Mouse (Mus musculus): ENCODE measurements around the gene Rccd1. TPM values are rescaled to one million over a fixed set of nuclear protein-coding genes. Genes with fewer than 3 reads are reported as not detected.

Rccd1 gene
- polyA plus RNA-seq (2012; rRNA removed) (4.4 and 6.6 TPM in 2 replicates), polyA plus RNA-seq (2014; fragmentation: Nextera tagmentation; extraction: Ambion mirVana) (1.6 and 2.8 TPM in 2 replicates)

DNA sequence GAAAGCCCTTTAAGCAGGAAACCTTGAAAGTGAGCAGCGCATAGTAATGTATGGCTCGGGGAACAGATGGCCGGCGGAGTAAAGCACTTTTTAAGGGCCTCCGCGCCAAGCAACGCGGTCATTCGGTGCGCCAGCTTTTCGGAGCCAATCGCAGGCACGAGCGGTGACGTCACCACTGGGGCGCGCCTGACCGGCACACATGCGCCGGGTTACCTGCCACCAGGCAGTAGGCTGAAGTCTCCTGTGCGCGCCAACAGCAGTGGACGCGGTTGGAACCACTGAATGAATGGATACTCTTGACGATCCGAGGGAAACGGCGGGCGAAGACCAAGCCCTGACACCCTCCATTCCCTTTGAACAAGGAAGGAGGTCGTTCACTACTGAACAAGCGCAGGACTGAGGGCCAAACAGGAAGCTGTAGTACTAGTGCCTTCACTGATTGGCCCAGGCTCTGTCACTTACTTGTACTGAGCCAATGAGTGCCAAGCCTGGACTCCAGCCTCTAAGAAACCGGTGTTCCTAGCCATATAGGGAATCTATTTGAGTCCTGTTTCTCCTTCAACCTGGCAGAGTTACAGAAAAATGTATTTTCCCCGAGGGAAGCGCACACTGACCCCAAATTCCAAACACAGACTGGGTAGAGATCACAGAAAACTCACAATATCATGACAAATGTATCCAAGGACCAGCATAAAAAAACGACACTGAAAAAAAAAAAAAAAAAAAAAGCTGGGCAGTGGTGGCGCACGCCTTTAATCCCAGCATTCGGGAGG, at the start of gene Rccd1:
TSS of gene Rccd1 (minus strand) at position 412 of the 773 bp plus-strand sequence.
- peak within 1 kb of the TSS; percentile 80 to 98 for H3K4me3 ChIP-seq (ENCODE audit: insufficient read depth in 1 of 2, low read depth in 2 of 2, low read length in 2 of 2)
- TF ChIP-seq EP300 (IDR thresholded peaks at IDR 0.05; ENCODE audit: low read depth), result 0 out of 2 replicates have a peak, but pooled peaks have one; percentile 3
- no peak; the same call in 1 of the 2 replicates for TF ChIP-seq CTCF (IDR thresholded peaks at IDR 0.05; ENCODE audit: low read depth)
- H3K9ac ChIP-seq (replicated peaks), result peak within 1 kb of the TSS; percentile 70
- DNase-seq (ENCODE audit: low read depth in 3 of 3, low spot score in 3 of 3) (peak; percentile 89 to 92 (median 89)), ATAC-seq (ENCODE audit: insufficient read depth) (peak; percentile 100)
- H3K36me3 ChIP-seq (replicated peaks; ENCODE audit: control insufficient read depth, insufficient read depth, low read depth), result no peaks in the 10 kb centered on the region; the same call in 1 of the 2 replicates
- peak within 1 kb of the TSS; percentile 87 for H3K4me2 ChIP-seq (ENCODE audit: low read depth)
- H3K9me3 ChIP-seq (ENCODE audit: control insufficient read depth, low read length), result no peaks in the 10 kb centered on the region
- H3K4me1 ChIP-seq (replicated peaks; ENCODE audit: control insufficient read depth in 2 of 2, insufficient read depth in 2 of 2, low read length in 1 of 2), result peaks cover 7 to 8% of the 10 kb centered on the region in 2 experiments; a peak in 3 of 4 replicates
- H3K27ac ChIP-seq, result peak within 1 kb of the TSS; percentile 46
- no peaks in the 10 kb centered on the region for H3K27me3 ChIP-seq (ENCODE audit: control insufficient read depth, insufficient read depth, low read length)
- 2% methylated on average over 38 of the region's 38 CpGs for WGBS (ENCODE audit: insufficient replicate concordance)

DNA sequence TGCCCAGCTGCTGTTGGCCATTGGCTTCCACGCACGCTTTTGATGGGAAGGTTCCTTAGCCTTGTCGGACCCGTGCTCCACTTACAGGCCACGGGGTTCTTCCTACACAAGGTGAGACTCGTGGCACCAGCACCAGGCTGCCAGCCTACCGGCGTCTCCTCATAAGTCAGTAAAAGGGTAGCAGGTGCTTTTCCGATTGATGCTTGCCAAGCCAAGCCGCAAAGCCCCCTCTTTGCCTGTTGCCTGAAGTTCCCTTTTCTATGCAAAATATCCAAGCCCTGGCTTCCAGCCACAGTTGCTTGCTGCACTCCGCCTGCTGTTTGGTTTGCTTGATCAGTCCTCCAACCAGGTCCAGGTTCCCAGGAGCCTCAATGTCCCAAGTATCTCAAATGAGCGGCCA, 49.6 kb upstream of the Rccd1 start:
- DNase-seq (ENCODE audit: low read depth in 3 of 3, low spot score in 3 of 3), result no peak
- H3K4me3 ChIP-seq (ENCODE audit: insufficient read depth in 1 of 2, low read depth in 2 of 2, low read length in 2 of 2), result no peak overlapping the region
- no peaks in the 10 kb centered on the region for H3K9me3 ChIP-seq (ENCODE audit: control insufficient read depth, low read length)
- no peak for ATAC-seq (ENCODE audit: insufficient read depth)
- TF ChIP-seq EP300 (IDR thresholded peaks at IDR 0.05; ENCODE audit: low read depth) (no peak), CTCF (IDR thresholded peaks at IDR 0.05; ENCODE audit: low read depth) (no peak)
- peaks cover 23% of the 10 kb centered on the region for H3K27me3 ChIP-seq (ENCODE audit: control insufficient read depth, insufficient read depth, low read length)
- no peak overlapping the region for H3K4me2 ChIP-seq (ENCODE audit: low read depth)
- peaks cover 0 to 10% of the 10 kb centered on the region in 2 experiments; a peak in 2 of 4 replicates for H3K4me1 ChIP-seq (replicated peaks; ENCODE audit: control insufficient read depth in 2 of 2, insufficient read depth in 2 of 2, low read length in 1 of 2)
- 73% methylated on average over 12 of the region's 12 CpGs for WGBS (ENCODE audit: insufficient replicate concordance)
- no peak overlapping the region for H3K9ac ChIP-seq (replicated peaks)
- no peaks in the 10 kb centered on the region for H3K36me3 ChIP-seq (replicated peaks; ENCODE audit: control insufficient read depth, insufficient read depth, low read depth)
- H3K27ac ChIP-seq, result no peak overlapping the region

GRCm38 (mm10) chr7:80373352-80373751, 49.1 kb upstream of the Rccd1 start:
- peaks cover 23% of the 10 kb centered on the region for H3K27me3 ChIP-seq (ENCODE audit: control insufficient read depth, insufficient read depth, low read length)
- no peaks in the 10 kb centered on the region for H3K36me3 ChIP-seq (replicated peaks; ENCODE audit: control insufficient read depth, insufficient read depth, low read depth)
- H3K27ac ChIP-seq, result no peak overlapping the region
- H3K4me3 ChIP-seq (ENCODE audit: insufficient read depth in 1 of 2, low read depth in 2 of 2, low read length in 2 of 2), result no peak overlapping the region
- no peak for TF ChIP-seq EP300 (IDR thresholded peaks at IDR 0.05; ENCODE audit: low read depth)
- no peak for TF ChIP-seq CTCF (IDR thresholded peaks at IDR 0.05; ENCODE audit: low read depth)
- peaks cover 0 to 10% of the 10 kb centered on the region in 2 experiments; a peak in 2 of 4 replicates for H3K4me1 ChIP-seq (replicated peaks; ENCODE audit: control insufficient read depth in 2 of 2, insufficient read depth in 2 of 2, low read length in 1 of 2)
- H3K4me2 ChIP-seq (ENCODE audit: low read depth), result no peak overlapping the region
- H3K9me3 ChIP-seq (ENCODE audit: control insufficient read depth, low read length), result no peaks in the 10 kb centered on the region
- ATAC-seq (ENCODE audit: insufficient read depth) (no peak), DNase-seq (ENCODE audit: low read depth in 3 of 3, low spot score in 3 of 3) (no peak)
- 56% methylated on average over 4 of the region's 4 CpGs for WGBS (ENCODE audit: insufficient replicate concordance)
- no peak overlapping the region for H3K9ac ChIP-seq (replicated peaks)

- no peaks in the 10 kb centered on the region for H3K9me3 ChIP-seq (ENCODE audit: control insufficient read depth, low read length)
- H3K27me3 ChIP-seq (ENCODE audit: control insufficient read depth, insufficient read depth, low read length), result peaks cover 23% of the 10 kb centered on the region
- H3K9ac ChIP-seq (replicated peaks), result no peak overlapping the region
- TF ChIP-seq CTCF (IDR thresholded peaks at IDR 0.05; ENCODE audit: low read depth) (no peak), EP300 (IDR thresholded peaks at IDR 0.05; ENCODE audit: low read depth) (no peak)
- H3K36me3 ChIP-seq (replicated peaks; ENCODE audit: control insufficient read depth, insufficient read depth, low read depth), result no peaks in the 10 kb centered on the region
- ATAC-seq (ENCODE audit: insufficient read depth), result no peak
- peaks cover 0 to 10% of the 10 kb centered on the region in 2 experiments; a peak in 2 of 4 replicates for H3K4me1 ChIP-seq (replicated peaks; ENCODE audit: control insufficient read depth in 2 of 2, insufficient read depth in 2 of 2, low read length in 1 of 2)
- H3K4me3 ChIP-seq (ENCODE audit: insufficient read depth in 1 of 2, low read depth in 2 of 2, low read length in 2 of 2), result no peak overlapping the region
- H3K4me2 ChIP-seq (ENCODE audit: low read depth), result no peak overlapping the region
- no peak overlapping the region for H3K27ac ChIP-seq
- 41% methylated on average over 2 of the region's 2 CpGs for WGBS (ENCODE audit: insufficient replicate concordance)
- DNase-seq (ENCODE audit: low read depth in 3 of 3, low spot score in 3 of 3), result no peak
These were observed 48.4 kb upstream of the Rccd1 start for GRCm38 (mm10) chr7:80372667-80373066.

GRCm38 (mm10) chr7:80372166-80372565, 47.9 kb upstream of the Rccd1 start:
- Histone ChIP-seq H3K27ac (no peak overlapping the region), H3K9me3 (ENCODE audit: control insufficient read depth, low read length) (no peaks in the 10 kb centered on the region), H3K27me3 (ENCODE audit: control insufficient read depth, insufficient read depth, low read length) (peaks cover 23% of the 10 kb centered on the region), H3K4me2 (ENCODE audit: low read depth) (no peak overlapping the region), H3K9ac (replicated peaks) (no peak overlapping the region), H3K36me3 (replicated peaks; ENCODE audit: control insufficient read depth, insufficient read depth, low read depth) (no peaks in the 10 kb centered on the region), H3K4me3 (ENCODE audit: insufficient read depth in 1 of 2, low read depth in 2 of 2, low read length in 2 of 2) (no peak overlapping the region), H3K4me1 (replicated peaks; ENCODE audit: control insufficient read depth in 2 of 2, insufficient read depth in 2 of 2, low read length in 1 of 2) (peaks cover 0 to 10% of the 10 kb centered on the region in 2 experiments; a peak in 2 of 4 replicates)
- DNase-seq (ENCODE audit: low read depth in 3 of 3, low spot score in 3 of 3) (no peak), ATAC-seq (ENCODE audit: insufficient read depth) (no peak)
- TF ChIP-seq CTCF (IDR thresholded peaks at IDR 0.05; ENCODE audit: low read depth) (no peak), EP300 (IDR thresholded peaks at IDR 0.05; ENCODE audit: low read depth) (no peak)
- 49% methylated on average over 3 of the region's 3 CpGs for WGBS (ENCODE audit: insufficient replicate concordance)
